10 mouse cellular contexts compared by ENCODE assay signal in the genomic region with DNA sequence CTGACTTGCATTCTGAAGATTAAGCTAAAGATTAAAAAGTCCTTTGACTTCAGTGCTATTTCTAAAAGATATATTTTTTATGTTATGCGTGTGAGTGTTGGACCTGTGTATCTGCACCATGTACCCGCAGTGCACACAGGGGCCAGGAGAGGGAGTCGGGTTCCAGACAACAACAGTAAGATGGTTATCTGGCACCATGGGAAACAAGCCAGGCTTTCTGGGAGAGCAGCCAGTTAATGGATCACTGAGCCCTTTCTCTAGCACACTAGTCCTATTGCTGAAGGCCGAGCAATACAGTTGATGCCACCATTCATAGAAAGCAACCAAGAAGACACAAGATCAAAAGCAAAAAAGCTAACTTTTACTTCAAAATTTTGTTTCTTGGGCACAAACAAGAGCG.
DNase-seq lines count a peak whose midpoint lies in the region; ATAC-seq and TF ChIP-seq lines count a peak whose summit lies in the region.
"Had no signal": no experiment of that assay in that cellular context is flagged by ENCODE, and none has a peak within 500 bp of the region (broad histone marks: within the 10 kb centered on the region; RNA-seq: fewer than 3 reads in every experiment).

No protein-coding gene starts in this region.

- ATAC-seq in hindbrain, embryonic 11.5 days (ENCODE audit: low FRiP score) = no peak

- no peak for TF ChIP-seq POLR2A in lung, adult 2 months (IDR thresholded peaks at IDR 0.05; ENCODE audit: borderline replicate concordance, extremely low read depth, low read depth, low read length)

- no peak overlapping the region for H3K4me2 ChIP-seq in hindbrain, embryonic 11.5 days (replicated peaks; ENCODE audit: low read depth, low read length)

- no peak overlapping the region for H3K4me3 ChIP-seq in lung, adult 2 months (replicated peaks; ENCODE audit: extremely low read depth, low read depth, low read length)
- H3K4me3 ChIP-seq in hindbrain, embryonic 11.5 days (ENCODE audit: low read depth, low read length) = no peak overlapping the region
- H3K4me3 ChIP-seq in left cerebral cortex, adult 2 months = no peak overlapping the region
- H3K4me3 ChIP-seq: erythroblast, embryonic 14.5 days; megakaryocyte, embryonic 14.5 days had no signal

- H3K27me3 ChIP-seq in hindbrain, embryonic 11.5 days (ENCODE audit: control insufficient read depth, insufficient read depth, low read length) = no peaks in the 10 kb centered on the region
- H3K27me3 ChIP-seq: megakaryocyte, embryonic 14.5 days had no signal

- DNase-seq in lung, adult 2 months = no peak
- DNase-seq in lung, adult 18-20 months = no peak
- DNase-seq in NIH3T3 (ENCODE audit: low read depth) = peak; percentile 78
- peak; percentile 7 for DNase-seq in cerebellum, adult 8-10 months
- peak; percentile 30 for DNase-seq in hindbrain, embryonic 11.5 days (ENCODE audit: low spot score)
- peak in 1 of 2 experiments; percentile 16 for DNase-seq in left cerebral cortex, adult 2 months (ENCODE audit: extremely low spot score in 1 of 2, low spot score in 2 of 2)
- peak; percentile 32 for DNase-seq in ovary, postnatal 36 days (ENCODE audit: low spot score)
- DNase-seq in spleen, adult 12 weeks (ENCODE audit: low spot score) = no peak

- intact Hi-C loops in left cerebral cortex, adult 2 months (cut with DNase I) = no loop called here

- no peak overlapping the region for H3K9ac ChIP-seq in hindbrain, embryonic 11.5 days (ENCODE audit: low read depth, low read length)

- H3K4me1 ChIP-seq in lung, adult 2 months (ENCODE audit: control insufficient read depth, insufficient read depth, low read length) = no peaks in the 10 kb centered on the region
- H3K4me1 ChIP-seq in hindbrain, embryonic 11.5 days (replicated peaks; ENCODE audit: control insufficient read depth, insufficient read depth, low read length) = no peaks in the 10 kb centered on the region

- no peak overlapping the region for H3K27ac ChIP-seq in hindbrain, embryonic 11.5 days (ENCODE audit: low read depth, low read length)
- no peak overlapping the region for H3K27ac ChIP-seq in left cerebral cortex, adult 2 months

- 80% methylated on average over 5 of the region's 5 CpGs for WGBS in lung, adult 2 months
- WGBS in hindbrain, embryonic 11.5 days = 92% methylated on average over 5 of the region's 5 CpGs

- TF ChIP-seq CTCF in lung, adult 2 months (IDR thresholded peaks at IDR 0.05; ENCODE audit: insufficient read depth, low read length) = peak; percentile 54
- TF ChIP-seq CTCF in left cerebral cortex, adult 2 months (IDR thresholded peaks at IDR 0.05) = peak; percentile 34

- H3K9me3 ChIP-seq in hindbrain, embryonic 11.5 days (ENCODE audit: control insufficient read depth, low read length) = no peaks in the 10 kb centered on the region
- H3K9me3 ChIP-seq: megakaryocyte, embryonic 14.5 days had no signal

- H3K36me3 ChIP-seq in hindbrain, embryonic 11.5 days (ENCODE audit: control insufficient read depth, insufficient read depth, low read length) = no peaks in the 10 kb centered on the region

Comparison
In these comparisons a context has a peak if more than half of its experiments do, and no peak if none do; other contexts are left out.
1. DNase-seq: peak in NIH3T3 (single experiment), cerebellum, adult 8-10 months (single experiment), hindbrain, embryonic 11.5 days (single experiment) and ovary, postnatal 36 days (single experiment); none in lung, adult 2 months (single experiment), lung, adult 18-20 months (0 of 2) and spleen, adult 12 weeks (single experiment).